Mouse (Mus musculus): ENCODE results near the gene Cd200. TPM values are rescaled to one million over a fixed set of nuclear protein-coding genes. Genes with fewer than 3 reads are reported as not detected.
"Not testable (repeated sequence)": the region's sequence is repeated elsewhere in the genome, so short reads cannot be mapped to it uniquely, and the experiment has no call there.

The Cd200 gene
- polyA plus RNA-seq, 2 experiments, result 27.4 to 33.8 TPM

DNA sequence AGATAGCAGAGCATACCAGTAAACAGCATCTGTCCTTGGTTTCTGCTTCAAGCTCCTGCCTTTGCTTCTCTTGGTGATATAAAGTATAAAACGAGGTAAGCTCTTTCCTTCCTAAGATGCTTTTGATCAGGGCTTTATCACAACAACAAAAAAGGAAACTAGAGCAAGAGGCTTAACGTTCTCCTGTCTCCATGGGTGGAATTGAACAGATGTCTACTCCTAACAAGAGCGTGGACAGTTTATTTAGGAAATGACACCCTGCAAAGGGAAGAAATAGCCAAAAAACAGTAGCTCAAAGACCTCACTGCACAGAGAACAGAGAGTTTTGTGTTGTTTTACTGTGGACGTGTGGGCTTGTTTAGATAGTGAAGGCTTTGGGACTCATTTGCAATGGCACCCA lies 58.1 kb downstream of the Cd200 start:
- Histone ChIP-seq H3K9me3 (ENCODE audit: control insufficient read depth, low read length) (no peaks in the 10 kb centered on the region), H3K27me3 (ENCODE audit: control insufficient read depth, insufficient read depth, low read length) (no peaks in the 10 kb centered on the region), H3K9ac (ENCODE audit: low read depth, low read length, severe bottlenecking) (no peak overlapping the region), H3K27ac (replicated peaks; ENCODE audit: low read depth, low read length) (no peak overlapping the region), H3K4me1 (ENCODE audit: control insufficient read depth, insufficient read depth, low read length) (no peaks in the 10 kb centered on the region), H3K4me3 (replicated peaks; ENCODE audit: low read length) (no peak overlapping the region), H3K4me2 (replicated peaks; ENCODE audit: low read depth, low read length, severe bottlenecking) (no peak overlapping the region), H3K36me3 (ENCODE audit: control insufficient read depth, insufficient read depth, low read length) (no peaks in the 10 kb centered on the region)
- no peak for TF ChIP-seq POLR2A (IDR thresholded peaks at IDR 0.05; ENCODE audit: borderline replicate concordance, extremely low read depth, insufficient read depth, insufficient read length)
- DNase-seq (ENCODE audit: low spot score), result no peak
- ATAC-seq (ENCODE audit: low FRiP score, low read depth), result no peak
- WGBS, result 68% methylated on average over 4 of the region's 4 CpGs

DNA sequence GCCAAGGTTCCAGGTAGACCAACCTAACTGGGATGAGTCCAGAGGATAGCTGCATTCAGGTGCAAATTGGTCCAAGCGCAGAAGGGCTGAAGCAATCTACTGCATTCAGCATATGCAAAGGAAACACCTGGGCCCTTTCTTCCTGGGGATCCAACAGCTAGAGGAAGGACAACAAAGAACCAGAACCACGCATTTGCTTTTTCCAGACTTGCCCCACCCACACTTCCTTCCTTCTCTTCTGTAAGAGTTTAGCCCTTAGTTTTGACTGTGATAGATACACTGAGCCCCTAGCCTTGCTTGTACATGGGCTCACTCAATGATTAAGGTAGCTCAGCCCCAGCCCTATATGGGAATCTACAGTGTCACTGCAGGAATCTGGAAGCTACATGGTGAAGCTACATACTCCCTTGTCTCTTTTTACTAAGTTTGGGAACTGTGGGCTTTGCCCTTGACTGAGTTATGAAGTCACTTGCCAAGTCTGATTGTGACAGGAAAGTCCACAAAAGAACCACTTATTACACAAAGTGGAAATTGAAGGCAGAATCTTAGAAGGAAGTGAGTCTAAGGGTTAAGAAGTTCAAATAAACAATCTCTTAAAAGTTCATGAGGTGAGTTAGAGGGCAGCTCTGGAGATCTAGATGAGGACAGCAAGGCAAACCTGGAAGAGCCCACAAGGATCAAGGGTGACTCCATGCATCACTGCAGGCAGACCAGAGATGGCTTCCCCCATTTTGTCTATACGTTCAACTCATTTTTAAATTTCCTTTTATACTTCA lies 59.1 kb downstream of the Cd200 start:
- Histone ChIP-seq H3K27me3 (ENCODE audit: control insufficient read depth, insufficient read depth, low read length) (no peaks in the 10 kb centered on the region), H3K9me3 (ENCODE audit: control insufficient read depth, low read length) (no peaks in the 10 kb centered on the region), H3K4me2 (replicated peaks; ENCODE audit: low read depth, low read length, severe bottlenecking) (no peak overlapping the region), H3K9ac (ENCODE audit: low read depth, low read length, severe bottlenecking) (no peak overlapping the region), H3K27ac (replicated peaks; ENCODE audit: low read depth, low read length) (no peak overlapping the region), H3K4me1 (ENCODE audit: control insufficient read depth, insufficient read depth, low read length) (no peaks in the 10 kb centered on the region), H3K4me3 (replicated peaks; ENCODE audit: low read length) (no peak overlapping the region), H3K36me3 (ENCODE audit: control insufficient read depth, insufficient read depth, low read length) (no peaks in the 10 kb centered on the region)
- TF ChIP-seq POLR2A (IDR thresholded peaks at IDR 0.05; ENCODE audit: borderline replicate concordance, extremely low read depth, insufficient read depth, insufficient read length), result no peak
- 83% methylated on average over 3 of the region's 3 CpGs for WGBS
- ATAC-seq (ENCODE audit: low FRiP score, low read depth) (no peak), DNase-seq (ENCODE audit: low spot score) (no peak)

DNA sequence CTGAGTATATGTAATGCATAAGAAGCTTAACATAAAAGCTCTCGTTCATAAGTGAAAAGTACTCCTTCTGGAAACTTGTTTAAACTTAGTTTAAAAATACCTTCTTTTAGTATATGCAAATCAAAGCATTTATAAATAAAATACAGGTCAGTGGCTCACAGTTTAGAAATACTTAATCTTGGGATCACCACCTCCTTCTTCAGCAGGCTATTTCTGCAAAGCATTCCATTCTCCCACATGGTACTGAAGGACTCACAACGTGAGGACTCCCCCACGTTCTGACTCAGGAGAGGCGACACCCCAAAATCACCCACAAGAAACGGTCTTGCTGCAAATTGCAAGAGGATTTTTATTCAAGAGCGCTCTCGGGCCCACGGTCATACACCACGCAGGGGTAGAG lies 60.6 kb downstream of the Cd200 start:
- not testable (repeated sequence) for H3K36me3 ChIP-seq (ENCODE audit: control insufficient read depth, insufficient read depth, low read length); H3K4me1 ChIP-seq (ENCODE audit: control insufficient read depth, insufficient read depth, low read length); H3K4me3 ChIP-seq (replicated peaks; ENCODE audit: low read length); ATAC-seq (ENCODE audit: low FRiP score, low read depth); H3K9ac ChIP-seq (ENCODE audit: low read depth, low read length, severe bottlenecking); H3K27ac ChIP-seq (replicated peaks; ENCODE audit: low read depth, low read length); H3K9me3 ChIP-seq (ENCODE audit: control insufficient read depth, low read length); DNase-seq (ENCODE audit: low spot score); H3K27me3 ChIP-seq (ENCODE audit: control insufficient read depth, insufficient read depth, low read length); H3K4me2 ChIP-seq (replicated peaks; ENCODE audit: low read depth, low read length, severe bottlenecking)
- WGBS, result 89% methylated on average over 5 of the region's 9 CpGs

DNA sequence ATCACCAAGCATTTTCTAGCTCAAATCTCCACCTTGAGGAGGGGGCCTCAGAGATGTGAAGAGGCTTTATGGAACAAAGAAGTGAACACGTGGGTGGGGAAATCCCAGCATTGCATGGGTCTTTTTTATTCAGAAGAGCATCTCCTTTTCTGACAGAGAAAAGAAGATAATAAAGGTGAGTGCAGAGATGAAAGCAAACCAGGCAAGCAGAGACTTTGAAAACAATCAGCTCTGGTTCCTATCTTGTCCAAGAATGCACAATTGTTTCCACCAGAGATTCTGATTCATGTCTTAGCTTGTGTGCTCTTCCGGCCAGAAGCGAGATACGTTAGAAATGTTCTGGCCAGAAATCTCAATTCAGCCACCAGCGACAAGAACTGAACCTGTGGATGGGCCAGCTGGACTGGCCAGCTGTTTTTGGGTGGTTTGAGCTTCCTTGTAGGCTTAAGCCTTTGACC lies 61.9 kb downstream of the Cd200 start:
- no peak for TF ChIP-seq POLR2A (IDR thresholded peaks at IDR 0.05; ENCODE audit: borderline replicate concordance, extremely low read depth, insufficient read depth, insufficient read length)
- ATAC-seq (ENCODE audit: low FRiP score, low read depth) (no peak), DNase-seq (ENCODE audit: low spot score) (no peak)

DNA sequence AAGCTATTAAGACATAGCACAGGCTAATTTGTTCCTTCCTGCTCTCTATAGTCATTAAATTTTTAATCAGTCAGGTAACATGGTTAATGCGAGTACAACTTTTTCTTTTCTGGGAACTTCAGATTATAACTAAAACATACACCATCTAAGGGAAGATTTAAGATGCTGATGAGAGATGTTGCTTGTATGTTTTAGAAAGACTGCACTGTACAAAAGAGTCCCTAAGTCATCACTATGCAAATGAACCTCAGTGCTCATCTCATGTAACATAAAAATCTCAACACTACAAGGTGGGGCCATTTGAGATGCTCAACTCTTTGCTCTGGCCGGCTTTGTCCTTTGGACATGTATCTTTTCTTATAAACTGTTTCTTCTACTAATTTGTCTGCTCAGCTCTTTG lies 62.5 kb downstream of the Cd200 start:
- Histone ChIP-seq H3K4me1 (ENCODE audit: control insufficient read depth, insufficient read depth, low read length) (no peaks in the 10 kb centered on the region), H3K27me3 (ENCODE audit: control insufficient read depth, insufficient read depth, low read length) (no peaks in the 10 kb centered on the region)
- TF ChIP-seq POLR2A (IDR thresholded peaks at IDR 0.05; ENCODE audit: borderline replicate concordance, extremely low read depth, insufficient read depth, insufficient read length), result no peak

More for the DNA sequence above, 61.9 kb downstream of the Cd200 start:
- no peaks in the 10 kb centered on the region for H3K36me3 ChIP-seq (ENCODE audit: control insufficient read depth, insufficient read depth, low read length)
- 87% methylated on average over 5 of the region's 5 CpGs for WGBS
- no peak overlapping the region for H3K4me3 ChIP-seq (replicated peaks; ENCODE audit: low read length)
- H3K4me2 ChIP-seq (replicated peaks; ENCODE audit: low read depth, low read length, severe bottlenecking), result no peak overlapping the region
- H3K9me3 ChIP-seq (ENCODE audit: control insufficient read depth, low read length), result no peaks in the 10 kb centered on the region
- no peak overlapping the region for H3K27ac ChIP-seq (replicated peaks; ENCODE audit: low read depth, low read length)
- no peaks in the 10 kb centered on the region for H3K27me3 ChIP-seq (ENCODE audit: control insufficient read depth, insufficient read depth, low read length)
- H3K9ac ChIP-seq (ENCODE audit: low read depth, low read length, severe bottlenecking), result no peak overlapping the region
- H3K4me1 ChIP-seq (ENCODE audit: control insufficient read depth, insufficient read depth, low read length), result no peaks in the 10 kb centered on the region

More for the DNA sequence above, 62.5 kb downstream of the Cd200 start:
- Histone ChIP-seq H3K4me2 (replicated peaks; ENCODE audit: low read depth, low read length, severe bottlenecking) (no peak overlapping the region), H3K4me3 (replicated peaks; ENCODE audit: low read length) (no peak overlapping the region), H3K9me3 (ENCODE audit: control insufficient read depth, low read length) (no peaks in the 10 kb centered on the region), H3K9ac (ENCODE audit: low read depth, low read length, severe bottlenecking) (no peak overlapping the region), H3K27ac (replicated peaks; ENCODE audit: low read depth, low read length) (no peak overlapping the region), H3K36me3 (ENCODE audit: control insufficient read depth, insufficient read depth, low read length) (no peaks in the 10 kb centered on the region)
- DNase-seq (ENCODE audit: low spot score), result no peak
- ATAC-seq (ENCODE audit: low FRiP score, low read depth), result no peak
- WGBS, result 92% methylated on average over 2 of the region's 2 CpGs

Data from limb, embryonic 14.5 days (tissue).